Mouse (Mus musculus): ENCODE measurements at regions not wholly inside any gene's neighbourhood (a gene's known extent, or its start where the extent isn't known, plus 50 kb on each side); places are given as distances from the start of the nearest gene placed in this dataset.

GRCm38 (mm10) chr6:144876758-144877157, 95.0 kb upstream of the Sox5 start:
- peak; percentile 17 for DNase-seq (ENCODE audit: low spot score)

GRCm38 (mm10) chr6:144875862-144876261, 94.1 kb upstream of the Sox5 start:
- no peak for DNase-seq (ENCODE audit: low spot score)

- DNase-seq (ENCODE audit: low spot score): no peak
Observed at GRCm38 (mm10) chr6:144874251-144874650, 92.5 kb upstream of the Sox5 start.

- no peak for DNase-seq (ENCODE audit: low spot score)
Observed at GRCm38 (mm10) chr6:144870949-144871348, 89.2 kb upstream of the Sox5 start.

- DNase-seq (ENCODE audit: low spot score): no peak
Observed at GRCm38 (mm10) chr6:144867333-144867732, 85.6 kb upstream of the Sox5 start.

GRCm38 (mm10) chr6:144864026-144864425, 82.2 kb upstream of the Sox5 start:
- DNase-seq (ENCODE audit: low spot score): no peak

GRCm38 (mm10) chr6:144863430-144863994, 81.7 kb upstream of the Sox5 start:
- DNase-seq (ENCODE audit: low spot score): no peak

- no peak for DNase-seq (ENCODE audit: low spot score)
Observed at GRCm38 (mm10) chr6:144841510-144841909, 59.7 kb upstream of the Sox5 start.

GRCm38 (mm10) chr6:144839383-144839782, 57.6 kb upstream of the Sox5 start:
- no peak for DNase-seq (ENCODE audit: low spot score)

- peak; percentile 45 for DNase-seq (ENCODE audit: low spot score)
Observed at GRCm38 (mm10) chr6:144834323-144835183, 52.8 kb upstream of the Sox5 start.
